Mouse (Mus musculus) limb, embryonic 13.5 days (tissue): ENCODE data around the gene Smim27. TPM values are rescaled to one million over a fixed set of nuclear protein-coding genes. Genes with fewer than 3 reads are reported as not detected.
A peak's percentile ranks its signal among the peaks of the same experiment; 100 is the strongest.

Experiments used
- ATAC-seq: fragments of 200-750 bp; cut with Nextera tagmentation; 2 replicates; pipeline ENCODE4 v1.8.0; 2017; ENCODE audit warnings: low read depth, moderate number of reproducible peaks, moderate TSS enrichment; ENCODE audit not compliant: low FRiP score
- H3K27ac ChIP-seq: fragments of 300-500 bp; sonication (generic); 2 replicates; pipeline ENCODE4 v1.5.1; 2015; ENCODE audit warnings: inconsistent platforms, mild to moderate bottlenecking, moderate library complexity
- H3K27me3 ChIP-seq: fragments of 300-500 bp; sonication (generic); 2 replicates; pipeline ENCODE4 v1.6.1; 2015; ENCODE audit warnings: mild to moderate bottlenecking, inconsistent platforms
- H3K36me3 ChIP-seq: fragments of 300-500 bp; sonication (generic); 2 replicates; pipeline ENCODE4 v1.6.1; 2015; ENCODE audit warnings: inconsistent platforms, mild to moderate bottlenecking, moderate library complexity
- H3K4me1 ChIP-seq: fragments of 300-500 bp; sonication (generic); 2 replicates; pipeline ENCODE4 v1.6.1; 2015; ENCODE audit warnings: inconsistent platforms
- H3K4me2 ChIP-seq: fragments of 300-500 bp; sonication (generic); replicated peaks from 2 replicates; pipeline ENCODE4 v1.6.1; 2015; ENCODE audit warnings: inconsistent platforms, mild to moderate bottlenecking, moderate library complexity
- H3K4me3 ChIP-seq: fragments of 300-500 bp; sonication (generic); 2 replicates; pipeline ENCODE4 v1.5.1; 2015; ENCODE audit warnings: moderate library complexity, mild to moderate bottlenecking, inconsistent platforms
- H3K9ac ChIP-seq: fragments of 300-500 bp; sonication (generic); 2 replicates; pipeline ENCODE4 v1.6.1; 2015; ENCODE audit warnings: mild to moderate bottlenecking, inconsistent platforms
- H3K9me3 ChIP-seq: fragments of 300-500 bp; sonication (generic); 2 replicates; pipeline ENCODE4 v1.6.1; 2016; ENCODE audit warnings: inconsistent platforms
- WGBS: fragments of 180-500 bp; shearing (Covaris S2); methylation state at CpG from one replicate; pipeline ENCODE4 v1.1.7; 2015; 5-methylcytosine and 5-hydroxymethylcytosine counted together
- polyA plus RNA-seq: library from polyadenylated mRNA; unstranded; fragments of >200 nt; fragmentation: Nextera tagmentation; extraction: Ambion mirVana; gene quantifications from 2 replicates; pipeline ENCODE4 v1.2.1, GENCODE M21; 2015

Gene Smim27
- 30.8 and 33.6 TPM in 2 replicates for polyA plus RNA-seq

DNA sequence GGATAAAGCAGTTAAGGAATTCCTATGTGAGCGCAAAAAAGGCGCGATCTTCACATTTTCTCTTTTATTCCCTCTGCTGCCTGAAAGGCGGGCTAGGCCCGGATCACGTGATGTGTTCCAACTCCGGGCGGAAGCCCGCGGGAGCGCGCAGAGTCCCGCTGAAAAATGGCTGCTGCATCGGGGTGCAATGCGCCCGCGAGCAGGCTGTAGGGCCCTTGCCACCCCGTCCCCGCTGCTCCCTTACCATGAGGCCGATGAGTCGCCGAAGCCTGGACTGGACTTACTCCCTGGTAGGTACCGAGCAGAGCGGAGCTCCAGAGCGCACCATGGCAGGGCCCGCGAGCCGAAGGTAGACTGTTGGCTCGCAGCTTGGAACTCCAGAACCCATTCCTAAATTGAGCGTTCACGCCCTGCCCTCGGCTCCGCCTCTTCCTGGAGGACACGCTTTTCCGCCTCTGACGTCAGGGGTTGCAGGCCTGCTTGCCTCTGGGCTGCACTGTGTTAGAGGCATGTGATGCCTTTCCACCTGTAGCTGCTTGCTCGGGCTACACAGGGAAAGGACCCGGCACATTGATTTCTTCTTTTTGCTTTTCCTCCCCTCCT is at the start of gene Smim27, which contains the start of gene Topors:
Gene Smim27, plus strand, starts transcription at position 150 of the 603 bp plus-strand sequence.
Gene Topors, minus strand, starts transcription at position 421 of the 603 bp plus-strand sequence.
- Histone ChIP-seq H3K4me3 (peak within 1 kb of the TSS; percentile 89), H3K9ac (peak within 1 kb of the TSS; percentile 95), H3K27ac (peak within 1 kb of the TSS; percentile 98), H3K4me2 (peak within 1 kb of the TSS; percentile 95), H3K9me3 (no peaks in the 10 kb centered on the region), H3K27me3 (no peaks in the 10 kb centered on the region), H3K36me3 (peaks cover 50% of the 10 kb centered on the region), H3K4me1 (peaks cover 24% of the 10 kb centered on the region)
- WGBS, result under 1% methylated on average over 38 of the region's 38 CpGs
- peak; percentile 97 for ATAC-seq

DNA sequence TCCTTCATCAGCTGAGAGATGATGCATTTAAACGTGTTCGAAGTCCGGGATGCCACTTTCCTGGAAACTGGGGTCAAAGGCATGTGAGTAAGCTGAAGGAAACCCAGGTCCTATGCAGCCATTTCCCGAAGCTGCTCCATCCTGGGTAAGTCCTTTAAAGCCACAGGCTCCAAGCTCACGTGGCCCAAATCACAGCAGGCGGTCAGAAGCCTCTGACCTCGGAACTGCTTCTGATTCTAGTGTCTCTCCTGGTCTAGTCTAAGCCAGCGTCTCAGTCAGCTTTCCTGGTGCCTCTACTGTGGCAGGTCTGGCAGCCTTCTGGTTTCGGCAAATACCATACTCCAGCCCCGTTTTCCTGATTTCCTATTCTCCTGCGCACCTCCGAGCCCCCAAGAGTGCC is 48.9 kb upstream of the Smim27 start:
- Histone ChIP-seq H3K27ac (no peak overlapping the region), H3K36me3 (peaks cover 5% of the 10 kb centered on the region), H3K9ac (peak overlapping the region; percentile 19; the same call in 1 of the 2 replicates), H3K27me3 (peaks cover 20% of the 10 kb centered on the region), H3K4me1 (no peaks in the 10 kb centered on the region), H3K4me3 (no peak overlapping the region), H3K4me2 (peak overlapping the region; percentile 21; the same call in 1 of the 2 replicates), H3K9me3 (no peaks in the 10 kb centered on the region)
- no peak for ATAC-seq
- 18% methylated on average over 12 of the region's 12 CpGs for WGBS

DNA sequence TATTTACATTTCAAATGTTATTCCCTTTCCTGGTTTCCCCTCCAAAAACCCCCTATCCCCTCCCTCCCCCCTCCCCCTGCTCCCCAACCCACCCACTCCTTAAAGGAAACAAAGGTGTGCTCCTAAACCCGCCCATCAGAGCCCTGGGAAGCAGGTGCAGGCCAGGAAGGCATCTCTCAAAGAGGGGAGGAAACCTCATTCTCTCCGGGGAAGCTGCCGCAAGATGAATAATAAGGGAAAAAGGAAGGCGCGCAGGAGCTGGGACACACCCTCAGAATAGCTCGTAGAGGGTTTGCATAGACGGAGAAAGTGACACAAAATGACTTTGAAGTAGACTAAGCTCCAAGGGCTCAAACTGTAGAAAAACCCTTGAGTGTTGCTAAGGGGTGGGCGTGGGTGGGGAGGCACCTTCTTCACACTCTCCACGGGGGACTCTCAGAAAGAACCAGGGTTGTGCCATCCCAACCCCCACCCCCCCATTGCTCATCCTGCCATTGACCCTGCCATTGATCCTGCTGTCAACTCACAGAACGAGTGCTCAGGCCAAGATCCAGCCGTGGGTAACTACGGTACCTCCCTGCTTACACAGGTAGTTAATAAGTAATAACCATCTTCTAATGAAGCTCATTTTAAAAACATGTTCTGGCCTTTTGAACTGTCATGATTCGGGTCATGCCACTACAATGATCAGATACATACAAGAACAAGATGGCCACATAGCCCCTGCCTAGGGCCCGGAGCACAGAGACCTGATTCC is 48.2 kb upstream of the Smim27 start:
- Histone ChIP-seq H3K27ac (no peak overlapping the region), H3K9me3 (no peaks in the 10 kb centered on the region), H3K9ac (no peak overlapping the region), H3K4me2 (no peak overlapping the region), H3K27me3 (peaks cover 20% of the 10 kb centered on the region), H3K36me3 (peaks cover 5% of the 10 kb centered on the region), H3K4me1 (no peaks in the 10 kb centered on the region), H3K4me3 (no peak overlapping the region)
- WGBS, result 28% methylated on average over 14 of the region's 14 CpGs
- ATAC-seq, result no peak

DNA sequence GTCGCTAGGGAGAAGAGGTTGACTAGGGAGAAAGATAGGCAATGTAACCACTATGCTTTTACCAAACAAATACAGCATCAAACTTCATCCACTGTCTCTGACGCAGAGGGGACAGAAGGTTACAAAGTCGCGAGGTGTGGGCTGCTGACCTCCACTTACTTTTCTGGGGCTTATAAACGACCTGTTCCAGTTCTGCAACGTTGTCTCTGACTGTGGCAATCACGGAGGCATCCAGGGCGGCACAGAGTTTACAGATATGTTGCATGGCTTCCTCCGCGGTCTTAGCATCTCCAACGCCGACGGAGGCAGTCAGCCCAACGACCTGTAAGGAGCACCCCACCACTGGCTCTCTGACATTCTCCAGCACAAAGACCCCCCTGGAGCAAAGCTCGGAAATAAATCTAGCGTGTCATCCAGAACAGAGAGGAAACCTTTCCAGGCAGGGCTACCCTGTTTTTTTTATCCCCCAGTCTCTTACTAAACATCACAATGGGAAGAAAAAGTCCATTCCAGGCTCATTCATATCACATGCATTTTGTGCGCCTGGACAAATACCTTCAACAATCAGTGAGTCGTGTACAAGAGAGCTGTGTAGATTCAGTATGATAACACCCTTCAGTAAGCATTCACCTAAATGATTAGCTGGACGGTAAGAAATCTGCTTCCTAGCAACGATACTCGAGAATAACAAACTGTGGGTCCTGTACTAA is 47.3 kb upstream of the Smim27 start:
- H3K9me3 ChIP-seq, result no peaks in the 10 kb centered on the region
- no peaks in the 10 kb centered on the region for H3K4me1 ChIP-seq
- peaks cover 5% of the 10 kb centered on the region; the same call in 1 of the 2 replicates for H3K36me3 ChIP-seq
- WGBS, result 48% methylated on average over 21 of the region's 21 CpGs
- H3K27me3 ChIP-seq, result peaks cover 20% of the 10 kb centered on the region
- no peak overlapping the region for H3K4me3 ChIP-seq
- no peak overlapping the region for H3K27ac ChIP-seq
- H3K9ac ChIP-seq, result no peak overlapping the region
- ATAC-seq, result no peak
- H3K4me2 ChIP-seq, result no peak overlapping the region

DNA sequence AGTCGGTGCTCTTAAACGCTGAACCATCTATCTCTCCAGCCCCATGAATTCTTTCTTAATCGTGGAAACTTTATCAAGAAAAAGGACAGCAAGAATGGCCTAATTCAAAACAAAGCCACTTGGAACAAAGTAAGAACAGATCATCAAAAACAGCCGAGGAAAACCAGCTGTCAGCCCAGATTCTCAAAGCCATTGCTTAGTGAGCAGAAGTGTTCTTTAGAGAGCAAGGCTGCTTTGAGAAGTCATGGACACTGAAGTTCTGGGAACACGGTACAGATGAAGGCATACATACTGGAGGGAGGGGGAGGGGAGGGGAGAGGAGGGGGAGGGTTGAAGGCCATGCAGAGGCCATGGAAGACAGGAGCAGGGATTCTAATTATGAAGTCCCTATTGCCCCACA is 43.3 kb upstream of the Smim27 start:
- Histone ChIP-seq H3K27ac (no peak overlapping the region), H3K36me3 (peaks cover 6% of the 10 kb centered on the region), H3K4me2 (no peak overlapping the region), H3K9ac (no peak overlapping the region), H3K9me3 (no peaks in the 10 kb centered on the region), H3K4me1 (no peaks in the 10 kb centered on the region), H3K27me3 (peaks cover 14% of the 10 kb centered on the region), H3K4me3 (no peak overlapping the region)
- 75% methylated on average over 5 of the region's 5 CpGs for WGBS
- no peak for ATAC-seq

DNA sequence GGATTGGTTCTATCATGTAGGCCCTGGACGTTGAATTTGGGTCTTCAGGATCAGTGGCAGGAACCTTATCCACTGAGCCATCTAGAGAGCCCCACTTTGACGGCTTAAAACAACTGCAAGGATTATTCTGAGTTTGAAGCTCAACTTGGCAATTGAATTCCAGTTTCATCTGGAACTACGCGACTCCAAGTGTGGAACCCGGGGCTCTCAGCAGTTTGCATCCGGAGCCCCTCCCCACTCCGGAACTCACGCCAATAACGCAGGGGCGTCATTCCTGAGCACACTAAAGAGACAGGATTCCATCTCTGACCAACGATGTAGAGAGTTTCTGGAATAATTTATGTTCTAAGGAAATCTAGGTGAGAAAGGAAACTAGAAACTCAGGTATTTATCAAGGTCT is 42.2 kb upstream of the Smim27 start:
- H3K4me3 ChIP-seq, result no peak overlapping the region
- H3K27me3 ChIP-seq, result peaks cover 5% of the 10 kb centered on the region; the same call in 1 of the 2 replicates
- 91% methylated on average over 11 of the region's 11 CpGs for WGBS
- no peaks in the 10 kb centered on the region for H3K9me3 ChIP-seq
- H3K4me1 ChIP-seq, result no peaks in the 10 kb centered on the region
- no peak overlapping the region for H3K9ac ChIP-seq
- no peak overlapping the region for H3K4me2 ChIP-seq
- H3K36me3 ChIP-seq, result peaks cover 6% of the 10 kb centered on the region
- ATAC-seq, result no peak
- no peak overlapping the region for H3K27ac ChIP-seq

GRCm38 (mm10) chr4:40227886-40228285 is 41.5 kb upstream of the Smim27 start:
- peaks cover 6% of the 10 kb centered on the region for H3K36me3 ChIP-seq
- no peak overlapping the region for H3K4me2 ChIP-seq
- H3K27me3 ChIP-seq, result no peaks in the 10 kb centered on the region
- no peaks in the 10 kb centered on the region for H3K9me3 ChIP-seq
- no peak overlapping the region for H3K9ac ChIP-seq
- 89% methylated on average over 7 of the region's 7 CpGs for WGBS
- no peaks in the 10 kb centered on the region for H3K4me1 ChIP-seq
- H3K27ac ChIP-seq, result no peak overlapping the region
- no peak for ATAC-seq
- no peak overlapping the region for H3K4me3 ChIP-seq

DNA sequence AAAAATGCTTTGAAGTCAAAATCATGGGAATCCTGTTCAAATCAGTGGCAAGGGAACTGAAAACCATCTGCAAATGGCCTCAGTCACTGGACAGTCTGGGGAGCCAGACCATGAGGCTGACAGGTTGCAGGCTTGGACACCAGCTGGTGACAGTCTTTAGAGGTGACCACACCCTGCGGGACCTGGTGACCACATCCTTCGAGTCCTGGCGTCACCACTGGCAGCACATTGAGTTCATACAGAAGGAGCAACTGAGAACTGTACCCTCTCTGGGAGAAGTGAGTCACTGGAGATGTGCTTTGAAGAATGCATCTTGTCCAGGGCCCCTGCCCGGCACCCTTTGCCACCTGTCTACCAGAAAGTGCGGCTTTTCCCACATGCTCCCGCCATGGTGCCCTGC is 39.7 kb upstream of the Smim27 start:
- H3K4me3 ChIP-seq, result no peak overlapping the region
- H3K27ac ChIP-seq, result no peak overlapping the region
- no peaks in the 10 kb centered on the region for H3K9me3 ChIP-seq
- H3K9ac ChIP-seq, result no peak overlapping the region
- H3K27me3 ChIP-seq, result no peaks in the 10 kb centered on the region
- ATAC-seq, result no peak
- H3K36me3 ChIP-seq, result peaks cover 8% of the 10 kb centered on the region
- WGBS, result 88% methylated on average over 6 of the region's 6 CpGs
- no peaks in the 10 kb centered on the region for H3K4me1 ChIP-seq
- H3K4me2 ChIP-seq, result no peak overlapping the region

- Histone ChIP-seq H3K4me1 (no peaks in the 10 kb centered on the region), H3K36me3 (peaks cover 3% of the 10 kb centered on the region), H3K27me3 (no peaks in the 10 kb centered on the region), H3K4me2 (no peak overlapping the region), H3K9ac (no peak overlapping the region), H3K9me3 (no peaks in the 10 kb centered on the region), H3K4me3 (no peak overlapping the region), H3K27ac (no peak overlapping the region)
- no peak for ATAC-seq
- 82% methylated on average over 7 of the region's 7 CpGs for WGBS
Observed at GRCm38 (mm10) chr4:40233062-40233664, 36.2 kb upstream of the Smim27 start.

DNA sequence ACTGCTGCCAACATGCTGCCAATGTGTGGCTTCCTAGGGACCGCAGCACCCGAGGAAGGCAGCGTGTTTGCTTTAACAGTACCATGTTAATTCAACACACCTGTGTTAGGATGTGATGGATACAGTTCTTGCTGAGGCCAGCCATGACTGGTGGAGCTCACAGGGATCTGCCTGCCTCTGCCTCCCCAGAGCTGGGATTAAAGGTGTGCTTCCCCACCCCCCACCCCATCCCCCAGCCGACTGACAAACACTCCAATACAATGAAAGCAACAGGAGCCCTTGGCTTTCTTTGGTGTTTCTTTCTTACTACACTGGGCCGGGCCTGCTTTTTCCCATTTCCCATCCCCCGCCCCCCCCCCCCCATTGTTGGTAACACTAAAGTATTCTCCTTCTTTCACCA is 35.1 kb upstream of the Smim27 start:
- 79% methylated on average over 6 of the region's 6 CpGs for WGBS
- Histone ChIP-seq H3K27ac (no peak overlapping the region), H3K9ac (no peak overlapping the region), H3K36me3 (peaks cover 3% of the 10 kb centered on the region), H3K27me3 (no peaks in the 10 kb centered on the region), H3K4me1 (peaks cover 9% of the 10 kb centered on the region; the same call in 1 of the 2 replicates), H3K4me2 (no peak overlapping the region), H3K4me3 (no peak overlapping the region), H3K9me3 (no peaks in the 10 kb centered on the region)
- ATAC-seq, result no peak

DNA sequence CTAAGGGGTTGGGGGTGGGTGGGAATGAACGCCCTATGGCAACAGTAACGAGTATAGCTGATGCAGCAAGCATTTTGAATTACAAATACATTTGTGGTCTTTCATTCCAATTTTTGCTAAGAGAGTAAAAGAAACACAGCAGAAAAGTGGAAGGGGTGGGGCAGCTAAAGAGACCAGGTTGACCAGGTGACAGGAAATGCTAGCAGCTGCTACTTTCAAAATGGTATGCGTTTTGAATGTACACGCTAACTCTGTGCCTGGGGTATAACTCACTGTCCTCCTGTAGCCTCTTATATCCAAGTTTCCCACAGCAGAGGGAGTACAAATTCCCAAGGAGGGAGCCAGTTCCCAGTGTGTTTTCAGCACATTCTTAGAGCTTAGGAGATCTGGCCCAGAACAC is 32.5 kb upstream of the Smim27 start:
- H3K27me3 ChIP-seq, result no peaks in the 10 kb centered on the region

More for the DNA sequence above, 32.5 kb upstream of the Smim27 start:
- H3K9me3 ChIP-seq, result no peaks in the 10 kb centered on the region
- no peak overlapping the region for H3K4me3 ChIP-seq
- no peak for ATAC-seq
- peaks cover 3% of the 10 kb centered on the region for H3K36me3 ChIP-seq
- no peak overlapping the region for H3K9ac ChIP-seq
- 86% methylated on average over 4 of the region's 4 CpGs for WGBS
- H3K4me1 ChIP-seq, result peaks cover 9% of the 10 kb centered on the region; the same call in 1 of the 2 replicates
- H3K27ac ChIP-seq, result no peak overlapping the region
- H3K4me2 ChIP-seq, result no peak overlapping the region
